Mouse (Mus musculus): ENCODE results near the gene Actg2. TPM values are rescaled to one million over a fixed set of nuclear protein-coding genes. Genes with fewer than 3 reads are reported as not detected.
A peak's percentile ranks its signal among the peaks of the same experiment; 100 is the strongest.

The Actg2 gene
- polyA plus RNA-seq, 1 experiment from 2014 or later = 121 TPM

GRCm38 (mm10) chr6:83499078-83499477 is 37.0 kb downstream of the Actg2 start:
- no peak for TF ChIP-seq CTCF (IDR thresholded peaks at IDR 0.05)
- no peak for TF ChIP-seq EP300 (IDR thresholded peaks at IDR 0.05)
- Histone ChIP-seq H3K27me3 (replicated peaks; ENCODE audit: insufficient read depth, low read length) (no peaks in the 10 kb centered on the region), H3K27ac (ENCODE audit: low read length) (no peak overlapping the region), H3K9me3 (ENCODE audit: low read length) (no peaks in the 10 kb centered on the region), H3K9ac (replicated peaks; ENCODE audit: low read depth) (no peak overlapping the region), H3K4me3 (ENCODE audit: low read depth, low read length) (no peak overlapping the region), H3K4me2 (replicated peaks; ENCODE audit: low read depth, low read length) (no peak overlapping the region), H3K4me1 (ENCODE audit: insufficient read depth, low read depth, low read length) (0 out of 2 replicates have a peak, but pooled peaks cover 5% of the 10 kb centered on the region), H3K36me3 (ENCODE audit: insufficient read depth, low read length) (0 out of 2 replicates have a peak, but pooled peaks cover under 1% of the 10 kb centered on the region)
- ATAC-seq (no peak), DNase-seq (ENCODE audit: low spot score) (no peak)
- 92% methylated on average over 10 of the region's 10 CpGs for WGBS

- Histone ChIP-seq H3K27me3 (replicated peaks; ENCODE audit: insufficient read depth, low read length) (no peaks in the 10 kb centered on the region), H3K4me3 (ENCODE audit: low read depth, low read length) (no peak overlapping the region), H3K9ac (replicated peaks; ENCODE audit: low read depth) (no peak overlapping the region), H3K4me2 (replicated peaks; ENCODE audit: low read depth, low read length) (no peak overlapping the region), H3K36me3 (ENCODE audit: insufficient read depth, low read length) (peaks cover 8% of the 10 kb centered on the region; the same call in 1 of the 2 replicates), H3K4me1 (ENCODE audit: insufficient read depth, low read depth, low read length) (0 out of 2 replicates have a peak, but pooled peaks cover 5% of the 10 kb centered on the region), H3K9me3 (ENCODE audit: low read length) (no peaks in the 10 kb centered on the region), H3K27ac (ENCODE audit: low read length) (no peak overlapping the region)
- WGBS = 64% methylated on average over 22 of the region's 22 CpGs
- peak; percentile 54 for ATAC-seq
- DNase-seq (ENCODE audit: low spot score) = peak; percentile 47
- TF ChIP-seq EP300 (IDR thresholded peaks at IDR 0.05) (no peak), CTCF (IDR thresholded peaks at IDR 0.05) (no peak)
Measured at GRCm38 (mm10) chr6:83496753-83497710, 39.0 kb downstream of the Actg2 start.

GRCm38 (mm10) chr6:83496009-83496752 is 39.9 kb downstream of the Actg2 start:
- Histone ChIP-seq H3K36me3 (ENCODE audit: insufficient read depth, low read length) (peaks cover 8% of the 10 kb centered on the region; the same call in 1 of the 2 replicates), H3K27ac (ENCODE audit: low read length) (peak overlapping the region; percentile 0; the same call in 1 of the 2 replicates), H3K9ac (replicated peaks; ENCODE audit: low read depth) (no peak overlapping the region), H3K4me1 (ENCODE audit: insufficient read depth, low read depth, low read length) (0 out of 2 replicates have a peak, but pooled peaks cover 5% of the 10 kb centered on the region), H3K9me3 (ENCODE audit: low read length) (no peaks in the 10 kb centered on the region), H3K4me2 (replicated peaks; ENCODE audit: low read depth, low read length) (no peak overlapping the region), H3K4me3 (ENCODE audit: low read depth, low read length) (no peak overlapping the region), H3K27me3 (replicated peaks; ENCODE audit: insufficient read depth, low read length) (no peaks in the 10 kb centered on the region)
- ATAC-seq = peak; percentile 89
- 63% methylated on average over 9 of the region's 9 CpGs for WGBS
- peak; percentile 75 for DNase-seq (ENCODE audit: low spot score)
- no peak for TF ChIP-seq EP300 (IDR thresholded peaks at IDR 0.05)
- no peak for TF ChIP-seq CTCF (IDR thresholded peaks at IDR 0.05)

- H3K4me3 ChIP-seq (ENCODE audit: low read depth, low read length) = no peak overlapping the region
- H3K4me1 ChIP-seq (ENCODE audit: insufficient read depth, low read depth, low read length) = no peaks in the 10 kb centered on the region
- WGBS = 40% methylated on average over 4 of the region's 4 CpGs
- TF ChIP-seq CTCF (IDR thresholded peaks at IDR 0.05) (no peak), EP300 (IDR thresholded peaks at IDR 0.05) (peak; percentile 56)
- H3K4me2 ChIP-seq (replicated peaks; ENCODE audit: low read depth, low read length) = no peak overlapping the region
- H3K27ac ChIP-seq (ENCODE audit: low read length) = no peak overlapping the region
- no peaks in the 10 kb centered on the region for H3K9me3 ChIP-seq (ENCODE audit: low read length)
- peaks cover 14% of the 10 kb centered on the region for H3K36me3 ChIP-seq (ENCODE audit: insufficient read depth, low read length)
- H3K9ac ChIP-seq (replicated peaks; ENCODE audit: low read depth) = no peak overlapping the region
- DNase-seq (ENCODE audit: low spot score) (no peak), ATAC-seq (peak; percentile 47; the same call in 1 of the 2 replicates)
- no peaks in the 10 kb centered on the region for H3K27me3 ChIP-seq (replicated peaks; ENCODE audit: insufficient read depth, low read length)
Measured at GRCm38 (mm10) chr6:83490622-83491021, 45.4 kb downstream of the Actg2 start.

- no peak for TF ChIP-seq EP300 (IDR thresholded peaks at IDR 0.05)
- no peak for TF ChIP-seq CTCF (IDR thresholded peaks at IDR 0.05)
- no peaks in the 10 kb centered on the region for H3K4me1 ChIP-seq (ENCODE audit: insufficient read depth, low read depth, low read length)
- DNase-seq (ENCODE audit: low spot score) = no peak
- ATAC-seq = no peak
- 75% methylated on average over 5 of the region's 5 CpGs for WGBS
- H3K27me3 ChIP-seq (replicated peaks; ENCODE audit: insufficient read depth, low read length) = no peaks in the 10 kb centered on the region
- H3K27ac ChIP-seq (ENCODE audit: low read length) = no peak overlapping the region
- H3K4me2 ChIP-seq (replicated peaks; ENCODE audit: low read depth, low read length) = no peak overlapping the region
- peaks cover 10% of the 10 kb centered on the region; the same call in 1 of the 2 replicates for H3K36me3 ChIP-seq (ENCODE audit: insufficient read depth, low read length)
- no peak overlapping the region for H3K9ac ChIP-seq (replicated peaks; ENCODE audit: low read depth)
- H3K4me3 ChIP-seq (ENCODE audit: low read depth, low read length) = no peak overlapping the region
- H3K9me3 ChIP-seq (ENCODE audit: low read length) = no peaks in the 10 kb centered on the region
Measured at GRCm38 (mm10) chr6:83488200-83488599, 47.9 kb downstream of the Actg2 start.

GRCm38 (mm10) chr6:83487298-83487697 is 48.8 kb downstream of the Actg2 start:
- Histone ChIP-seq H3K4me1 (ENCODE audit: insufficient read depth, low read depth, low read length) (peaks cover 1% of the 10 kb centered on the region; the same call in 1 of the 2 replicates), H3K27me3 (replicated peaks; ENCODE audit: insufficient read depth, low read length) (no peaks in the 10 kb centered on the region), H3K27ac (ENCODE audit: low read length) (no peak overlapping the region), H3K4me3 (ENCODE audit: low read depth, low read length) (no peak overlapping the region), H3K36me3 (ENCODE audit: insufficient read depth, low read length) (peaks cover 10% of the 10 kb centered on the region; the same call in 1 of the 2 replicates), H3K4me2 (replicated peaks; ENCODE audit: low read depth, low read length) (no peak overlapping the region), H3K9me3 (ENCODE audit: low read length) (no peaks in the 10 kb centered on the region), H3K9ac (replicated peaks; ENCODE audit: low read depth) (no peak overlapping the region)
- no peak for DNase-seq (ENCODE audit: low spot score)
- TF ChIP-seq EP300 (IDR thresholded peaks at IDR 0.05) = no peak
- TF ChIP-seq CTCF (IDR thresholded peaks at IDR 0.05) = no peak
- no peak for ATAC-seq
- WGBS = 91% methylated on average over 4 of the region's 4 CpGs
